Mouse (Mus musculus) G1E (cell line): ENCODE measurements around the gene Pkd2. TPM values are rescaled to one million over a fixed set of nuclear protein-coding genes. Genes with fewer than 3 reads are reported as not detected.
A peak's percentile ranks its signal among the peaks of the same experiment; 100 is the strongest.

Experiments used
- ATAC-seq: 2 replicates; pipeline ENCODE4 v1.8.0; 2016; ENCODE audit warnings: mild to moderate bottlenecking; ENCODE audit not compliant: insufficient number of reproducible peaks, poor library complexity, low FRiP score, severe bottlenecking; ENCODE audit errors: extremely low read depth
- DNase-seq: peaks from one replicate; pipeline ENCODE4 v3.0.0; 2012; ENCODE audit warnings: low spot score
- H3K27me3 ChIP-seq: 2 replicates; pipeline ENCODE4 v1.6.1; 2012; ENCODE audit warnings: mild to moderate bottlenecking, low read length, inconsistent platforms; ENCODE audit not compliant: insufficient read depth
- H3K36me3 ChIP-seq: replicated peaks from 2 replicates; pipeline ENCODE3; 2012; ENCODE audit warnings: mild to moderate bottlenecking, inconsistent platforms
- H3K4me1 ChIP-seq: 2 replicates; pipeline ENCODE4 v1.6.1; 2012; ENCODE audit warnings: low read depth, low read length, inconsistent platforms, mixed read lengths; ENCODE audit not compliant: insufficient read depth
- H3K4me3 ChIP-seq: 2 replicates; pipeline ENCODE4 v1.5.1; 2012; ENCODE audit warnings: low read depth, mild to moderate bottlenecking, inconsistent platforms, low read length, moderate library complexity, mixed read lengths
- H3K9me3 ChIP-seq: replicated peaks from 2 replicates; pipeline ENCODE4 v1.6.1; 2012; ENCODE audit warnings: inconsistent platforms
- CTCF ChIP-seq: IDR thresholded peaks from 2 replicates; pipeline ENCODE4 v1.5.1; 2012; ENCODE audit warnings: low read depth, low read length, inconsistent platforms, mixed read lengths
- GATA1 ChIP-seq: IDR thresholded peaks from 2 replicates; pipeline ENCODE4 v1.6.1; 2012; ENCODE audit warnings: borderline replicate concordance, low read length, inconsistent platforms, mixed read lengths
- GATA2 ChIP-seq: IDR thresholded peaks from 2 replicates; pipeline ENCODE4 v1.6.1; 2012; ENCODE audit warnings: low read depth, low read length, inconsistent platforms, borderline replicate concordance
- POLR2AphosphoS5 ChIP-seq: IDR thresholded peaks from 2 replicates; pipeline ENCODE4 v1.6.1; 2012; ENCODE audit warnings: low read depth, low read length, inconsistent platforms; ENCODE audit not compliant: insufficient replicate concordance
- TAL1 ChIP-seq: conservative IDR thresholded peaks from 2 replicates; pipeline ENCODE4 v1.6.1; 2012; ENCODE audit warnings: low read depth, low read length, inconsistent platforms, mixed read lengths
- polyA plus RNA-seq: library from polyadenylated mRNA; stranded (reverse); fragments of >175 nt; gene quantifications from 2 replicates; pipeline ENCODE4 v1.2.3, GENCODE M21; 2012
- total RNA-seq, 2 experiments: library from RNA; stranded (forward) in 1 of 2; stranded (reverse) in 1 of 2; fragments of 200-1000 nt in 1 of 2; fragments of >200 nt in 1 of 2; fragmentation: Nextera tagmentation in 1 of 2; gene quantifications; 2 replicates each; pipeline ENCODE4 v1.2.3; 2014 to 2017

Pkd2 gene
- total and polyA plus RNA-seq, 3 experiments: 0.27 TPM; not detected in 2

- Histone ChIP-seq H3K27me3 (no peaks in the 10 kb centered on the region), H3K4me1 (no peaks in the 10 kb centered on the region), H3K36me3 (no peaks in the 10 kb centered on the region), H3K4me3 (no peak overlapping the region), H3K9me3 (peaks cover 26% of the 10 kb centered on the region)
- DNase-seq (no peak), ATAC-seq (no peak)
- TF ChIP-seq POLR2AphosphoS5: no peak
- no peak for TF ChIP-seq CTCF
- TF ChIP-seq GATA1: no peak
- no peak for TF ChIP-seq TAL1
- TF ChIP-seq GATA2: no peak
Measured at GRCm38 (mm10) chr5:104472371-104472770, 13.1 kb downstream of the Pkd2 start.

GRCm38 (mm10) chr5:104480367-104480766 is 21.1 kb downstream of the Pkd2 start:
- Histone ChIP-seq H3K4me3 (no peak overlapping the region), H3K27me3 (no peaks in the 10 kb centered on the region)
- DNase-seq: no peak

GRCm38 (mm10) chr5:104482856-104483255 is 23.6 kb downstream of the Pkd2 start:
- Histone ChIP-seq H3K4me3 (no peak overlapping the region), H3K27me3 (no peaks in the 10 kb centered on the region), H3K36me3 (no peaks in the 10 kb centered on the region), H3K4me1 (no peaks in the 10 kb centered on the region), H3K9me3 (peaks cover 24% of the 10 kb centered on the region)
- no peak for TF ChIP-seq GATA1
- TF ChIP-seq GATA2: no peak
- no peak for TF ChIP-seq CTCF
- TF ChIP-seq TAL1: no peak
- TF ChIP-seq POLR2AphosphoS5: no peak
- ATAC-seq (no peak), DNase-seq (no peak)

More at GRCm38 (mm10) chr5:104480367-104480766, 21.1 kb downstream of the Pkd2 start:
- Histone ChIP-seq H3K9me3 (peaks cover 29% of the 10 kb centered on the region), H3K36me3 (no peaks in the 10 kb centered on the region), H3K4me1 (no peaks in the 10 kb centered on the region)
- ATAC-seq: no peak
- no peak for TF ChIP-seq TAL1
- no peak for TF ChIP-seq GATA1
- TF ChIP-seq POLR2AphosphoS5: no peak
- no peak for TF ChIP-seq CTCF
- no peak for TF ChIP-seq GATA2

GRCm38 (mm10) chr5:104491561-104491960 is 32.3 kb downstream of the Pkd2 start:
- H3K9me3 ChIP-seq: peaks cover 8% of the 10 kb centered on the region
- H3K36me3 ChIP-seq: no peaks in the 10 kb centered on the region
- H3K4me3 ChIP-seq: no peak overlapping the region
- TF ChIP-seq POLR2AphosphoS5 (no peak), CTCF (no peak), TAL1 (no peak), GATA2 (no peak), GATA1 (no peak)
- no peak for DNase-seq
- no peaks in the 10 kb centered on the region for H3K27me3 ChIP-seq
- H3K4me1 ChIP-seq: no peaks in the 10 kb centered on the region
- ATAC-seq: no peak

- Histone ChIP-seq H3K4me3 (no peak overlapping the region), H3K9me3 (peaks cover 3% of the 10 kb centered on the region), H3K36me3 (no peaks in the 10 kb centered on the region), H3K27me3 (0 out of 2 replicates have a peak, but pooled peaks cover 2% of the 10 kb centered on the region), H3K4me1 (peaks cover 11% of the 10 kb centered on the region)
- no peak for DNase-seq
- TF ChIP-seq CTCF (no peak), TAL1 (no peak), GATA1 (no peak), GATA2 (no peak)
- no peak for ATAC-seq
Measured at GRCm38 (mm10) chr5:104504883-104505282, 45.6 kb downstream of the Pkd2 start.

GRCm38 (mm10) chr5:104507829-104508194 is 48.6 kb downstream of the Pkd2 start:
- peak overlapping the region; percentile 88 for H3K4me3 ChIP-seq
- peaks cover 15% of the 10 kb centered on the region for H3K4me1 ChIP-seq
- TF ChIP-seq GATA2: no peak
- no peak for TF ChIP-seq TAL1
- TF ChIP-seq POLR2AphosphoS5: no peak
- 0 out of 2 replicates have a peak, but pooled peaks cover 2% of the 10 kb centered on the region for H3K27me3 ChIP-seq
- ATAC-seq: no peak
- H3K36me3 ChIP-seq: peaks cover 8% of the 10 kb centered on the region
- no peaks in the 10 kb centered on the region; the same call in 1 of the 2 replicates for H3K9me3 ChIP-seq
- DNase-seq: no peak
